Mouse (Mus musculus) limb, embryonic 14.5 days (tissue): ENCODE data around the gene Acbd4. TPM values are rescaled to one million over a fixed set of nuclear protein-coding genes. Genes with fewer than 3 reads are reported as not detected.

Experiments
- ATAC-seq: fragments of 200-750 bp; cut with Nextera tagmentation; 2 replicates; pipeline ENCODE4 v1.8.0; 2017; ENCODE audit warnings: low read depth, moderate number of reproducible peaks, moderate TSS enrichment; ENCODE audit not compliant: low FRiP score
- DNase-seq: peaks from one replicate; pipeline ENCODE4 v3.0.0-alpha.2; 2015; ENCODE audit warnings: low spot score
- H3K27ac ChIP-seq: fragments of 300-500 bp; sonication (generic); replicated peaks from 2 replicates; pipeline ENCODE4 v1.5.1; 2014; ENCODE audit warnings: low read depth, mild to moderate bottlenecking, low read length, moderate library complexity, mixed read lengths
- H3K27me3 ChIP-seq: fragments of 300-500 bp; sonication (generic); 2 replicates; pipeline ENCODE4 v1.6.1; 2014; ENCODE audit warnings: low read length, mixed read lengths; ENCODE audit not compliant: control insufficient read depth, insufficient read depth
- H3K36me3 ChIP-seq: fragments of 300-500 bp; sonication (generic); 2 replicates; pipeline ENCODE4 v1.6.1; 2014; ENCODE audit warnings: mild to moderate bottlenecking, low read length, moderate library complexity, mixed read lengths; ENCODE audit not compliant: control insufficient read depth, insufficient read depth
- H3K4me1 ChIP-seq: fragments of 300-500 bp; sonication (generic); 2 replicates; pipeline ENCODE4 v1.6.1; 2014; ENCODE audit warnings: antibody characterized with exemption, low read length, mixed read lengths; ENCODE audit not compliant: control insufficient read depth, insufficient read depth
- H3K4me2 ChIP-seq: fragments of 300-500 bp; sonication (generic); replicated peaks from 2 replicates; pipeline ENCODE4 v1.6.1; 2014; ENCODE audit warnings: low read depth, mild to moderate bottlenecking, low read length, moderate library complexity; ENCODE audit not compliant: severe bottlenecking
- H3K4me3 ChIP-seq: fragments of 300-500 bp; sonication (generic); replicated peaks from 2 replicates; pipeline ENCODE4 v1.5.1; 2014; ENCODE audit warnings: low read length
- H3K9ac ChIP-seq: fragments of 300-500 bp; sonication (generic); 2 replicates; pipeline ENCODE4 v1.6.1; 2014; ENCODE audit warnings: mild to moderate bottlenecking, low read depth, low read length, moderate library complexity; ENCODE audit not compliant: severe bottlenecking
- H3K9me3 ChIP-seq: fragments of 300-500 bp; sonication (generic); 2 replicates; pipeline ENCODE4 v1.6.1; 2016; ENCODE audit warnings: low read length; ENCODE audit not compliant: control insufficient read depth
- POLR2A ChIP-seq: fragments of 200-500 bp; IDR thresholded peaks from 2 replicates; pipeline ENCODE4 v1.8.0; 2012; ENCODE audit warnings: inconsistent platforms, mild to moderate bottlenecking, moderate library complexity, borderline replicate concordance; ENCODE audit not compliant: insufficient read depth, insufficient read length; ENCODE audit errors: extremely low read depth
- WGBS: fragments of 180-500 bp; shearing (Covaris S2); extraction: QIAGEN DNeasy Blood & Tissue Kit; methylation state at CpG from one replicate; pipeline ENCODE4 v1.1.7; 2014; 5-methylcytosine and 5-hydroxymethylcytosine counted together
- polyA plus RNA-seq, 2 experiments: library from polyadenylated mRNA; depleted of rRNA in 1 of 2; stranded (reverse) in 1 of 2; unstranded in 1 of 2; fragments of >200 nt; fragmentation: Nextera tagmentation in 1 of 2; extraction: Ambion mirVana in 1 of 2; gene quantifications; 2 replicates each; pipeline versions ENCODE4 v1.2.1 to v1.2.3; 2012 to 2014

Acbd4 gene
- polyA plus RNA-seq, 2 experiments: 14.2 to 20.2 TPM

DNA sequence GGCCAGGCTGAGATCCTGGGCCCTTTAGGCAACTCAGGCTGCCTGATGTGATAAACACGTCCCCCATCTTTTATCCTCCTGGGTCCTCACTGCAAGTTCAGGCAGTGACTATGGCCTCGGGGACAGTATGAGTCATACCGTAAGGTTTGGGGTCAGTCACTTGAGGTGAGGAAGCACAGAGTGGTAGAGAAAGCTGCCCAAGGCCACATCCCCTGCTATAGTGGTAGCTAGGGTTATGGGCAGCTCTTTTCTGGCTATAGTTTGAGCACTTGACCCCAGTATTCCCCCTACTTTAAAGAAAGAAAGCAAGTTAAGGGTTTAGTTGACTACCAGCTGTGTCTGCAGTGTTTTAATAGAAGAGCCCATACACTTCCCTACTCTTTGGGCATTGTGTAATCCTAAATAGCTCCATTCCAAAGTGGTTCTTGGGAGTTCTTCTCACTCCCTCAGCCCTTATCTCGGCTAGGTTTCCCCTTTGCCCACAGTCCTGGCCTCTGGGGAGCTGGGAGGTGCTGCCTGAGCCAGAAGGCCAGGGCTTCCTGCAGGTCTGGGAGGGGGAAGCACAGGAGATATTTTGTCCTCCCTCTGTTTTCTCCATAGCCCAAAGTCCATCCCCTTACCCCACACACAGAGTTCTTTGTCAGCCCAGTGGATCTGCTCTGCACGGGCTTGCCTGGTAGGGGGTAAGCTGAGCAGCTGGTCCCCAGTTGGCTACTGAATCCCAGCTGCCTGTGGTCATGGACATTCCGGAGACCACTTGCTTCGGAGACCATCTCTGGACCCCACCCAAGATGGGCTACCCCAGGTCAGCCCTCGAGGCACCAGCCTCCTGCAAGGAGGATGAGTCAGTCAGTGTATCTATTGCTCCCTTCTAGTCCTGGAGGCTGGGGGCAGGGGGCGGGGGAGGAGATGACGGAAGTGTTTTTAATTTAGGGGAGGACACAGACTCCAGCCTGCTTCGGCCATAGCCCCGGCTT is 43.1 kb downstream of the Acbd4 start:
- no peak overlapping the region for H3K4me3 ChIP-seq
- no peak overlapping the region for H3K9ac ChIP-seq
- ATAC-seq: no peak
- no peak overlapping the region for H3K27ac ChIP-seq
- H3K27me3 ChIP-seq: no peaks in the 10 kb centered on the region
- TF ChIP-seq POLR2A: no peak
- peaks cover 28% of the 10 kb centered on the region for H3K4me1 ChIP-seq
- no peaks in the 10 kb centered on the region for H3K9me3 ChIP-seq
- H3K36me3 ChIP-seq: peaks cover 7% of the 10 kb centered on the region
- no peak overlapping the region for H3K4me2 ChIP-seq
- no peak for DNase-seq
- 33% methylated on average over 12 of the region's 12 CpGs for WGBS

- no peak for TF ChIP-seq POLR2A
- Histone ChIP-seq H3K9ac (no peak overlapping the region), H3K9me3 (no peaks in the 10 kb centered on the region), H3K27me3 (no peaks in the 10 kb centered on the region), H3K4me1 (peaks cover 23% of the 10 kb centered on the region), H3K36me3 (no peaks in the 10 kb centered on the region), H3K27ac (no peak overlapping the region), H3K4me2 (no peak overlapping the region), H3K4me3 (no peak overlapping the region)
- no peak for DNase-seq
- 89% methylated on average over 4 of the region's 4 CpGs for WGBS
- ATAC-seq: no peak
These were observed 44.9 kb downstream of the Acbd4 start for GRCm38 (mm10) chr11:103146386-103146785.

GRCm38 (mm10) chr11:103147766-103148165 is 46.3 kb downstream of the Acbd4 start:
- Histone ChIP-seq H3K4me3 (no peak overlapping the region), H3K9ac (no peak overlapping the region), H3K4me2 (no peak overlapping the region), H3K36me3 (no peaks in the 10 kb centered on the region), H3K9me3 (no peaks in the 10 kb centered on the region), H3K27me3 (no peaks in the 10 kb centered on the region), H3K4me1 (peaks cover 10% of the 10 kb centered on the region), H3K27ac (no peak overlapping the region)
- 69% methylated on average over 4 of the region's 4 CpGs for WGBS
- TF ChIP-seq POLR2A: no peak
- DNase-seq (no peak), ATAC-seq (no peak)

- Histone ChIP-seq H3K27me3 (no peaks in the 10 kb centered on the region), H3K36me3 (no peaks in the 10 kb centered on the region), H3K4me2 (no peak overlapping the region), H3K4me3 (no peak overlapping the region), H3K9ac (no peak overlapping the region), H3K4me1 (peaks cover 3% of the 10 kb centered on the region; the same call in 1 of the 2 replicates), H3K9me3 (no peaks in the 10 kb centered on the region), H3K27ac (no peak overlapping the region)
- DNase-seq (no peak), ATAC-seq (no peak)
- TF ChIP-seq POLR2A: no peak
- WGBS: 88% methylated on average over 4 of the region's 4 CpGs
These were observed 48.3 kb downstream of the Acbd4 start for GRCm38 (mm10) chr11:103149771-103150170.

- no peaks in the 10 kb centered on the region for H3K9me3 ChIP-seq
- DNase-seq (peak; percentile 90), ATAC-seq (peak; percentile 92)
- H3K9ac ChIP-seq: 0 out of 2 replicates have a peak overlapping the region, but pooled peaks have one; percentile 22
- no peak overlapping the region for H3K27ac ChIP-seq
- no peaks in the 10 kb centered on the region for H3K36me3 ChIP-seq
- peaks cover 3% of the 10 kb centered on the region; the same call in 1 of the 2 replicates for H3K4me1 ChIP-seq
- 2% methylated on average over 24 of the region's 25 CpGs for WGBS
- no peak for TF ChIP-seq POLR2A
- peak overlapping the region; percentile 21 for H3K4me3 ChIP-seq
- no peaks in the 10 kb centered on the region for H3K27me3 ChIP-seq
- H3K4me2 ChIP-seq: peak overlapping the region; percentile 49
These were observed 57.4 kb downstream of the Acbd4 start for GRCm38 (mm10) chr11:103158621-103159478.
